Mouse (Mus musculus) limb, embryonic 10.5 days (tissue): Measurements from ENCODE around the gene Fyn. TPM values are rescaled to one million over a fixed set of nuclear protein-coding genes. Genes with fewer than 3 reads are reported as not detected.

Experiments used
- DNase-seq: peaks from one replicate; pipeline ENCODE4 v3.0.0-alpha.2; 2017; ENCODE audit warnings: low spot score
- H3K27ac ChIP-seq: fragments of 300-500 bp; sonication (generic); 2 replicates; pipeline ENCODE4 v1.5.1; 2016; ENCODE audit warnings: mild to moderate bottlenecking
- H3K27me3 ChIP-seq: fragments of 300-500 bp; sonication (generic); 2 replicates; pipeline ENCODE4 v1.6.1; 2016; ENCODE audit warnings: low read depth, mild to moderate bottlenecking; ENCODE audit not compliant: poor library complexity, severe bottlenecking
- H3K36me3 ChIP-seq: fragments of 300-500 bp; sonication (generic); 2 replicates; pipeline ENCODE4 v1.6.1; 2016; ENCODE audit warnings: mild to moderate bottlenecking, moderate library complexity
- H3K4me1 ChIP-seq: fragments of 300-500 bp; sonication (generic); 2 replicates; pipeline ENCODE4 v1.6.1; 2016
- H3K4me3 ChIP-seq: fragments of 300-500 bp; sonication (generic); 2 replicates; pipeline ENCODE4 v1.5.1; 2016; ENCODE audit warnings: mild to moderate bottlenecking, moderate library complexity
- H3K9me3 ChIP-seq: fragments of 300-500 bp; sonication (generic); replicated peaks from 2 replicates; pipeline ENCODE4 v1.6.1; 2016; ENCODE audit warnings: mild to moderate bottlenecking
- WGBS: fragments of 180-500 bp; shearing (Covaris S2); methylation state at CpG from one replicate; pipeline ENCODE4 v1.1.7; 2016; 5-methylcytosine and 5-hydroxymethylcytosine counted together
- polyA plus RNA-seq: library from polyadenylated mRNA; unstranded; fragments of >200 nt; fragmentation: Nextera tagmentation; extraction: Ambion mirVana; gene quantifications from 2 replicates; pipeline ENCODE4 v1.2.1, GENCODE M21; 2016

The Fyn gene
- polyA plus RNA-seq, 1 experiment from 2014 or later = 16.0 TPM

DNA sequence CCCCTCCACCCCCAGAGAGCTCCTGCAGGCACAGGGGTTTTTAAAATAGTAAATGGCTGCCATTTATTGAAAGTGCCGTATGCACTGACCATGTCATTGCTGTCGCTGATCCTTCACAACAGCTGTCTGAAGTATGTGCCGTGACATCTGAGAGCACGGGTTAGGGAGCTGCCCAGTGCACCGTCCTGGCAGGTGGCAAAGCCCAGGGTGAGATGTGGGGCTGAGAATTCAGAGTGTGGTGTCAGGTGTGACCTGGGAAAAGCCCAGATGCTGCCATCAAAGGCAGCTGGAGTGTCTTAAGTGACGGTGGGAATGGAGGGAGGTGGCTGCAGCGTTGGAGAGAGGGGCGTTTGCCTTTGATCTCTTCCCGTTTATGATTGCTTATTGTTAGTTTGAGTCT, 148.7 kb downstream of the Fyn start:
- H3K36me3 ChIP-seq = peaks cover 22% of the 10 kb centered on the region
- H3K27ac ChIP-seq = no peak overlapping the region
- 40% methylated on average over 9 of the region's 9 CpGs for WGBS
- no peaks in the 10 kb centered on the region for H3K27me3 ChIP-seq
- H3K4me3 ChIP-seq = no peak overlapping the region
- H3K4me1 ChIP-seq = peaks cover 39% of the 10 kb centered on the region
- DNase-seq = no peak
- no peaks in the 10 kb centered on the region for H3K9me3 ChIP-seq

GRCm38 (mm10) chr10:39518232-39518631, 149.6 kb downstream of the Fyn start:
- no peak for DNase-seq
- no peaks in the 10 kb centered on the region for H3K27me3 ChIP-seq
- WGBS = 49% methylated on average over 8 of the region's 8 CpGs
- H3K27ac ChIP-seq = no peak overlapping the region
- H3K36me3 ChIP-seq = peaks cover 22% of the 10 kb centered on the region
- H3K4me3 ChIP-seq = no peak overlapping the region
- H3K4me1 ChIP-seq = peaks cover 48% of the 10 kb centered on the region
- H3K9me3 ChIP-seq = no peaks in the 10 kb centered on the region

GRCm38 (mm10) chr10:39518859-39519258, 150.2 kb downstream of the Fyn start:
- Histone ChIP-seq H3K36me3 (peaks cover 22% of the 10 kb centered on the region), H3K4me1 (peaks cover 53% of the 10 kb centered on the region), H3K27me3 (no peaks in the 10 kb centered on the region), H3K4me3 (no peak overlapping the region), H3K27ac (0 out of 2 replicates have a peak overlapping the region, but pooled peaks have one; percentile 27), H3K9me3 (no peaks in the 10 kb centered on the region)
- no peak for DNase-seq
- 82% methylated on average over 3 of the region's 3 CpGs for WGBS

GRCm38 (mm10) chr10:39520123-39520989, 151.7 kb downstream of the Fyn start:
- peaks cover 16% of the 10 kb centered on the region for H3K36me3 ChIP-seq
- H3K27ac ChIP-seq = no peak overlapping the region
- no peak for DNase-seq
- H3K9me3 ChIP-seq = no peaks in the 10 kb centered on the region
- 59% methylated on average over 9 of the region's 9 CpGs for WGBS
- no peaks in the 10 kb centered on the region for H3K27me3 ChIP-seq
- peaks cover 66% of the 10 kb centered on the region for H3K4me1 ChIP-seq
- H3K4me3 ChIP-seq = no peak overlapping the region

DNA sequence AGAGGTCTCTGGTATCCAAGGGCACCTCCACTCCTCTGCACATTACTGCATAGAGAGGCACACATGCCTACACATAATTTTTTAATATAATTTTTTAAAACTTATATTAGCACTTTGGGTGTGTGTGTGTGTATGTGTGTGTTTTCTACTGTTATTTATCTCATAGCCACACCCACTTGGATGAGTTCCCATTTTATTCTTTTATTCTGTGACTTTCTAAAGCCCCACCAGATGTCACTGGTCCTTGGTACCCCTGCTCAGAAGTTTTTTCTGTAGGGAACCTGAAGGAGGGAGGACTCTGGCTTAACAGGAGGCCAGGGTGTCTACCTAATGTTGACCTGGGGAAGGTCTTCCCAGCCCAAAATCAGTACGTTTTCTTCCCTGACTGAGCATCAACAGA, 152.7 kb downstream of the Fyn start:
- H3K9me3 ChIP-seq = no peaks in the 10 kb centered on the region

GRCm38 (mm10) chr10:39521861-39522391, 153.3 kb downstream of the Fyn start:
- Histone ChIP-seq H3K36me3 (peaks cover 12% of the 10 kb centered on the region), H3K4me1 (peaks cover 71% of the 10 kb centered on the region), H3K9me3 (no peaks in the 10 kb centered on the region), H3K27ac (no peak overlapping the region), H3K4me3 (no peak overlapping the region), H3K27me3 (no peaks in the 10 kb centered on the region)
- WGBS = 81% methylated on average over 5 of the region's 5 CpGs
- DNase-seq = no peak

More for the DNA sequence above, 152.7 kb downstream of the Fyn start:
- Histone ChIP-seq H3K36me3 (peaks cover 15% of the 10 kb centered on the region), H3K27ac (no peak overlapping the region), H3K27me3 (no peaks in the 10 kb centered on the region), H3K4me1 (peaks cover 72% of the 10 kb centered on the region), H3K4me3 (no peak overlapping the region)
- WGBS = 84% methylated on average over 1 of the region's 1 CpGs
- no peak for DNase-seq

- 69% methylated on average over 11 of the region's 11 CpGs for WGBS
- Histone ChIP-seq H3K4me3 (no peak overlapping the region), H3K27me3 (no peaks in the 10 kb centered on the region), H3K36me3 (peaks cover 20% of the 10 kb centered on the region), H3K27ac (peak overlapping the region; percentile 21; the same call in 1 of the 2 replicates), H3K4me1 (peaks cover 67% of the 10 kb centered on the region), H3K9me3 (no peaks in the 10 kb centered on the region)
- no peak for DNase-seq
Observed at GRCm38 (mm10) chr10:39522857-39523614, 154.4 kb downstream of the Fyn start.

- H3K36me3 ChIP-seq = peaks cover 20% of the 10 kb centered on the region
- DNase-seq = no peak
- WGBS = 51% methylated on average over 8 of the region's 8 CpGs
- peaks cover 58% of the 10 kb centered on the region for H3K4me1 ChIP-seq
- H3K4me3 ChIP-seq = no peak overlapping the region
- H3K27me3 ChIP-seq = no peaks in the 10 kb centered on the region
- H3K9me3 ChIP-seq = no peaks in the 10 kb centered on the region
- peak overlapping the region; percentile 72 for H3K27ac ChIP-seq
Observed at GRCm38 (mm10) chr10:39524355-39524754, 155.7 kb downstream of the Fyn start.

- Histone ChIP-seq H3K36me3 (peaks cover 20% of the 10 kb centered on the region), H3K4me1 (peaks cover 57% of the 10 kb centered on the region), H3K27ac (peak overlapping the region; percentile 28), H3K4me3 (no peak overlapping the region), H3K27me3 (no peaks in the 10 kb centered on the region), H3K9me3 (no peaks in the 10 kb centered on the region)
- DNase-seq = no peak
- WGBS = 90% methylated on average over 13 of the region's 13 CpGs
Observed at GRCm38 (mm10) chr10:39525431-39525830, 156.8 kb downstream of the Fyn start.

DNA sequence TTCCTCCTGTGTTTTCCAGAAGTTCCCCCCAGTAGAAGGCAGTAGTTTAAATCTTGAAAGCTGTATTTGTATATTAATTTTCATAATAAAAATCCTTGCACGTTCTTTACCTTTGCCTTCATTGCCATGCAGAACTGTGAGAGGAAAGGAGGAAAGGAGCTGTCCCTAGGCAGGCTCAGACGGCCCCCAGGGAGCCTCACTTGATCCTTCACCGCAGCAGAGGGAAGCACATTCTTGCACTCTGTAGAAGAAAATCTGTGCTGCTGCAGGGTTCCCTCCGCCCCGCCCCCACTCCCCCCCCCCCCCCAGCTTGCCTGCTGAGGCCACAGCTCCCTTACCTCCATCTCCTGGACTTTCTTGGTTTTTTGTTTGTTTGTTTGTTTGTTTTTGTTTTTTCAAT, 158.5 kb downstream of the Fyn start:
- Histone ChIP-seq H3K9me3 (no peaks in the 10 kb centered on the region), H3K27ac (no peak overlapping the region), H3K27me3 (no peaks in the 10 kb centered on the region), H3K4me3 (no peak overlapping the region), H3K4me1 (peaks cover 56% of the 10 kb centered on the region), H3K36me3 (peaks cover 20% of the 10 kb centered on the region)
- WGBS = 35% methylated on average over 5 of the region's 5 CpGs
- no peak for DNase-seq

- whole genome bisulfite sequencing = 90% methylated on average over 14 of the region's 14 CpGs
- H3K36me3 ChIP-seq = peaks cover 20% of the 10 kb centered on the region
- H3K27ac ChIP-seq = no peak overlapping the region
- H3K27me3 ChIP-seq = no peaks in the 10 kb centered on the region
- H3K4me1 ChIP-seq = peaks cover 57% of the 10 kb centered on the region
- no peak for DNase-seq
- H3K9me3 ChIP-seq = no peaks in the 10 kb centered on the region
- no peak overlapping the region for H3K4me3 ChIP-seq
Observed at GRCm38 (mm10) chr10:39529179-39529578, 160.5 kb downstream of the Fyn start.

- Histone ChIP-seq H3K4me3 (peak overlapping the region; percentile 36), H3K9me3 (no peaks in the 10 kb centered on the region), H3K4me1 (peaks cover 59% of the 10 kb centered on the region), H3K27me3 (no peaks in the 10 kb centered on the region), H3K27ac (peak overlapping the region; percentile 82), H3K36me3 (peaks cover 5% of the 10 kb centered on the region; the same call in 1 of the 2 replicates)
- 44% methylated on average over 20 of the region's 20 CpGs for WGBS
- peak; percentile 61 for DNase-seq
Observed at GRCm38 (mm10) chr10:39532008-39532740, 163.5 kb downstream of the Fyn start.
